Mouse (Mus musculus) G1E (cell line): ENCODE data around the gene Tarsl2.

Source experiments
- CTCF ChIP-seq: IDR thresholded peaks from 2 replicates; pipeline ENCODE4 v1.5.1; 2012; ENCODE audit warnings: low read depth, low read length, inconsistent platforms, mixed read lengths
- GATA1 ChIP-seq: IDR thresholded peaks from 2 replicates; pipeline ENCODE4 v1.6.1; 2012; ENCODE audit warnings: borderline replicate concordance, low read length, inconsistent platforms, mixed read lengths
- GATA2 ChIP-seq: IDR thresholded peaks from 2 replicates; pipeline ENCODE4 v1.6.1; 2012; ENCODE audit warnings: low read depth, low read length, inconsistent platforms, borderline replicate concordance
- POLR2AphosphoS5 ChIP-seq: IDR thresholded peaks from 2 replicates; pipeline ENCODE4 v1.6.1; 2012; ENCODE audit warnings: low read depth, low read length, inconsistent platforms; ENCODE audit not compliant: insufficient replicate concordance
- TAL1 ChIP-seq: conservative IDR thresholded peaks from 2 replicates; pipeline ENCODE4 v1.6.1; 2012; ENCODE audit warnings: low read depth, low read length, inconsistent platforms, mixed read lengths

- TF ChIP-seq CTCF, result no peak
- no peak for TF ChIP-seq POLR2AphosphoS5
- TF ChIP-seq GATA1, result no peak
- no peak for TF ChIP-seq GATA2
- no peak for TF ChIP-seq TAL1
Measured at GRCm38 (mm10) chr7:65643861-65644421, 757 bp upstream of the Tarsl2 start.
